Mouse (Mus musculus): ENCODE data around the gene Klk1b26.
"Not testable (repeated sequence)": the region's sequence is repeated elsewhere in the genome, so short reads cannot be mapped to it uniquely, and the experiment has no call there.

The Klk1b26 gene

GRCm38 (mm10) chr7:44011868-44012267, at the start of gene Klk1b26:
Klk1b26 (plus strand) TSS chr7:44012168.
- not testable (repeated sequence) for DNase-seq (ENCODE audit: low read depth, low spot score)

- no peak for DNase-seq (ENCODE audit: low read depth, low spot score)
Observed at GRCm38 (mm10) chr7:43966451-43966850, 45.5 kb upstream of the Klk1b26 start, which contains the start of gene Klk1b1. Klk1b1 (plus strand) TSS chr7:43966751.

- DNase-seq (ENCODE audit: low read depth, low spot score), result no peak
Observed at GRCm38 (mm10) chr7:43967058-43967457, 44.9 kb upstream of the Klk1b26 start.

GRCm38 (mm10) chr7:43967612-43968011, 44.4 kb upstream of the Klk1b26 start:
- DNase-seq (ENCODE audit: low read depth, low spot score), result no peak

GRCm38 (mm10) chr7:43975761-43976160, 36.2 kb upstream of the Klk1b26 start, which contains the start of gene Klk1b9:
Klk1b9 (plus strand) TSS chr7:43976061.
- not testable (repeated sequence) for DNase-seq (ENCODE audit: low read depth, low spot score)

- DNase-seq (ENCODE audit: low read depth, low spot score), result no peak
Observed at GRCm38 (mm10) chr7:43985657-43986056, 26.3 kb upstream of the Klk1b26 start.

GRCm38 (mm10) chr7:43994821-43995220, 17.1 kb upstream of the Klk1b26 start:
- DNase-seq (ENCODE audit: low read depth, low spot score), result not testable (repeated sequence)

GRCm38 (mm10) chr7:43995577-43995976, 16.4 kb upstream of the Klk1b26 start, which contains the start of gene Klk1b11:
Klk1b11 (plus strand) TSS chr7:43995877.
- not testable (repeated sequence) for DNase-seq (ENCODE audit: low read depth, low spot score)

GRCm38 (mm10) chr7:44004847-44005246, 7.1 kb upstream of the Klk1b26 start:
- DNase-seq (ENCODE audit: low read depth, low spot score), result no peak

GRCm38 (mm10) chr7:44014666-44015065, 2.7 kb downstream of the Klk1b26 start:
- DNase-seq (ENCODE audit: low read depth, low spot score), result not testable (repeated sequence)

- no peak for DNase-seq (ENCODE audit: low read depth, low spot score)
Observed at GRCm38 (mm10) chr7:44015071-44015470, 3.1 kb downstream of the Klk1b26 start.

GRCm38 (mm10) chr7:44051990-44052389, 40.0 kb downstream of the Klk1b26 start, which contains the start of gene Klk1b27:
Klk1b27 (plus strand) TSS chr7:44052290.
- not testable (repeated sequence) for DNase-seq (ENCODE audit: low read depth, low spot score)
